Mouse (Mus musculus) stomach, postnatal 0 days (tissue): ENCODE results near the gene Pno1.

Experiments
- CTCF ChIP-seq: IDR thresholded peaks from 2 replicates; pipeline ENCODE4 v1.5.1; 2016; ENCODE audit warnings: antibody characterized with exemption, low read depth, mild to moderate bottlenecking, moderate library complexity
- EP300 ChIP-seq: optimal IDR thresholded peaks from 2 replicates; pipeline ENCODE3; 2016; ENCODE audit warnings: antibody characterized with exemption

- TF ChIP-seq CTCF: no peak
- no peak for TF ChIP-seq EP300
These were observed 46.1 kb upstream of the Pno1 start, which contains the start of gene C1d for GRCm38 (mm10) chr11:17257443-17257842.
